Mouse (Mus musculus) heart, adult 2 months (tissue): ENCODE measurements around the gene Cplx3. TPM values are rescaled to one million over a fixed set of nuclear protein-coding genes. Genes with fewer than 3 reads are reported as not detected.

Experiments used
- DNase-seq, 2 experiments: peaks; one replicate each; pipeline ENCODE4 v3.0.0; 2021
- H3K27ac ChIP-seq: fragments of 200-600 bp; 2 replicates; pipeline ENCODE4 v1.8.1; 2022
- H3K27me3 ChIP-seq: fragments of 200-500 bp; 2 replicates; pipeline ENCODE4 v1.6.1; 2012; ENCODE audit warnings: mild to moderate bottlenecking, low read length, inconsistent platforms, mixed read lengths; ENCODE audit not compliant: control insufficient read depth, insufficient read depth
- H3K36me3 ChIP-seq: fragments of 200-500 bp; 2 replicates; pipeline ENCODE4 v1.6.1; 2012; ENCODE audit warnings: low read length, inconsistent platforms; ENCODE audit not compliant: control insufficient read depth, insufficient read depth
- H3K4me1 ChIP-seq: fragments of 200-500 bp; 2 replicates; pipeline ENCODE4 v1.6.1; 2011; ENCODE audit warnings: low read length; ENCODE audit not compliant: control insufficient read depth, insufficient read depth
- H3K4me3 ChIP-seq: fragments of 200-600 bp; 2 replicates; pipeline ENCODE4 v1.8.1; 2022
- H3K79me2 ChIP-seq: fragments of 200-500 bp; replicated peaks from 2 replicates; pipeline ENCODE4 v1.6.1; 2012; ENCODE audit warnings: mild to moderate bottlenecking, inconsistent platforms, low read length, moderate library complexity, mixed read lengths; ENCODE audit not compliant: control insufficient read depth, insufficient read depth
- H3K9ac ChIP-seq: fragments of 200-500 bp; 2 replicates; pipeline ENCODE4 v1.6.1; 2012; ENCODE audit warnings: low read depth, mild to moderate bottlenecking, control low read depth, inconsistent platforms, low read length, mixed read lengths
- CTCF ChIP-seq: fragments of 200-600 bp; IDR thresholded peaks from 2 replicates; pipeline ENCODE4 v1.8.1; 2022; ENCODE audit warnings: antibody characterized with exemption, mild to moderate bottlenecking, moderate library complexity
- EP300 ChIP-seq: fragments of 200-500 bp; IDR thresholded peaks from 2 replicates; pipeline ENCODE4 v1.6.1; 2011; ENCODE audit warnings: low read depth, low read length, control low read depth; ENCODE audit not compliant: insufficient read depth
- POLR2A ChIP-seq: fragments of 200-500 bp; IDR thresholded peaks from 2 replicates; pipeline ENCODE4 v1.6.1; 2011; ENCODE audit warnings: mild to moderate bottlenecking, low read depth, low read length, control low read depth; ENCODE audit not compliant: insufficient read depth
- WGBS: fragments of 180-500 bp; shearing (Covaris S2); methylation state at CpG from one replicate; pipeline ENCODE4 v1.1.7; 2018; 5-methylcytosine and 5-hydroxymethylcytosine counted together
- intact Hi-C: fragments of 180-260 bp; cut with DNase I; formaldehyde crosslinking; loops from one replicate; pipeline ENCODE4 v1.15.1; 2025
- polyA plus RNA-seq: library from polyadenylated mRNA; depleted of rRNA; stranded (reverse); fragments of >200 nt; gene quantifications from 2 replicates; pipeline ENCODE4 v1.2.3, GENCODE M21; 2012; rRNA removed
- total RNA-seq, 2 experiments: library from RNA; stranded (reverse); gene quantifications; 2 replicates each; pipeline ENCODE4 v1.2.3; 2021

The Cplx3 gene
- total and polyA plus RNA-seq, 3 experiments, result not detected

DNA sequence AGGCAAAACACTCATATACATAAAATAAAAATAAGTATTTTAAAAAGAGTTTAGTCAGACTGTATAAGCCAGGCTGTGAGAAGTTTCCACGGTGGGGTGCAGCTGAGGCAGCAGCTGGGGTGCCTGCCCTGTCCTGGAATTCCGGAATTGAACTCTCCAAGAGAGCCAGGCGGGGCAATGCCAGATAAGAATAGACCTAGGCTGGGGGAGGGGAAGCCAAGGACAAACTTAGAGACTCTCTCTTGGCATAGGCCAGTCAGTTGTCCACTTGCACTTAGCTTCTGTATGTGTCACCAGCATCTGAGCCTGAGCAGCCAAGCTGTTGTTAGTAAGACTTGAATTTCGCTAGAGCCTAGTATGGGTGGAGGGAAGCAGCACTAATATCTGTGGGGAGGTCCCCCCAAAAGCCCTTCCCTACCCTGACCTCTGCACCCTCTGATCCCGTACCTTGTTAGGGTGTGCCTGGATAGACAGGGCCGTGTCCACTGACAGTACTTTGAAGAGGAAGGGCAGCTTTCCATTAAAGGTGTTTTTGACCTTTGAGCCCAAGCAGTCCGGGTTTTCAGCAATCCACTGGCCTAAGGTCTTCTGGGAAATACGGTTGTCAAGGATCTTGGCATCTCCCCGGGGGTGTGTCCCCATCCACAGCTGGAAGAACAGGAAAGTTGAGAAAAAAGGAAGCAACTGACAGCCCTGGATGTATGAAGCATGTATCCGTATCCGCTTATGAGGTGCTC lies 55.8 kb downstream of the Cplx3 start:
- intact Hi-C loops, result no loop called here
- no peak for TF ChIP-seq CTCF
- peak; percentile 43 for TF ChIP-seq POLR2A
- peak; percentile 63; the same call in 1 of the 2 replicates for TF ChIP-seq EP300

More for the DNA sequence above, 55.8 kb downstream of the Cplx3 start:
- H3K4me1 ChIP-seq, result peaks cover 15% of the 10 kb centered on the region
- H3K4me3 ChIP-seq, result no peak overlapping the region
- peak; percentile 60 to 77 for DNase-seq
- H3K9ac ChIP-seq, result 0 out of 2 replicates have a peak overlapping the region, but pooled peaks have one; percentile 43
- H3K27me3 ChIP-seq, result no peaks in the 10 kb centered on the region
- H3K27ac ChIP-seq, result peak overlapping the region; percentile 61
- H3K36me3 ChIP-seq, result peaks cover 4% of the 10 kb centered on the region; the same call in 1 of the 2 replicates
- H3K79me2 ChIP-seq, result no peaks in the 10 kb centered on the region; the same call in 1 of the 2 replicates
- 50% methylated on average over 11 of the region's 11 CpGs for WGBS

Other genes starting within 250 kb of the Cplx3 start
- 1 to 10 TPM; 7.3 to 7.6 TPM for gene Ppcdc, start 166.2 kb downstream of the Cplx3 start, total RNA-seq
- 16.9 and 22.9 TPM in 2 replicates for gene Ppcdc, start 166.2 kb downstream of the Cplx3 start, polyA plus RNA-seq
- gene Scamp5, start 138.2 kb downstream of the Cplx3 start, total RNA-seq, result 1 to 10 TPM; 3.9 to 4.9 TPM
- gene Scamp5, start 138.2 kb downstream of the Cplx3 start, polyA plus RNA-seq, result 15.9 and 21.4 TPM in 2 replicates
- 1 to 10 TPM; 1.6 TPM for gene Rpp25, start 102.3 kb downstream of the Cplx3 start, total RNA-seq
- 2.1 TPM in 2 replicates for gene Rpp25, start 102.3 kb downstream of the Cplx3 start, polyA plus RNA-seq
- 1,000 to 10,000 TPM; 2,350 to 2,717 TPM for gene Cox5a, start 85.0 kb downstream of the Cplx3 start, total RNA-seq
- 1,522 and 1,780 TPM in 2 replicates for gene Cox5a, start 85.0 kb downstream of the Cplx3 start, polyA plus RNA-seq
- gene Fam219b, start 68.8 kb downstream of the Cplx3 start, total RNA-seq, result 1 to 10 TPM; 8.1 to 8.3 TPM
- gene Fam219b, start 68.8 kb downstream of the Cplx3 start, polyA plus RNA-seq, result 3.1 and 4.7 TPM in 2 replicates
- 100 to 1,000 TPM; 119 to 132 TPM for gene Mpi, start 53.5 kb downstream of the Cplx3 start, total RNA-seq
- gene Mpi, start 53.5 kb downstream of the Cplx3 start, polyA plus RNA-seq, result 146 and 266 TPM in 2 replicates
- 10 to 100 TPM; 25.7 to 26.7 TPM for gene Scamp2, start 45.3 kb downstream of the Cplx3 start, total RNA-seq
- gene Scamp2, start 45.3 kb downstream of the Cplx3 start, polyA plus RNA-seq, result 43.9 and 54.8 TPM in 2 replicates
- gene Ulk3, start 16.8 kb downstream of the Cplx3 start, total RNA-seq, result 1 to 10 TPM; 5.7 to 6.7 TPM
- gene Ulk3, start 16.8 kb downstream of the Cplx3 start, polyA plus RNA-seq, result 19.1 and 23.3 TPM in 2 replicates
- gene Lman1l, start 14.5 kb upstream of the Cplx3 start, total RNA-seq, result not detected
- 0.20 TPM in 1 of 2 replicates, not detected in the other for gene Lman1l, start 14.5 kb upstream of the Cplx3 start, polyA plus RNA-seq
- 10 to 100 TPM; 23.3 to 29.7 TPM for gene Csk, start 47.4 kb upstream of the Cplx3 start, total RNA-seq
- gene Csk, start 47.4 kb upstream of the Cplx3 start, polyA plus RNA-seq, result 19.4 and 20.6 TPM in 2 replicates
- gene Cyp1a2, start 77.4 kb upstream of the Cplx3 start, total RNA-seq, result not detected
- gene Cyp1a2, start 77.4 kb upstream of the Cplx3 start, polyA plus RNA-seq, result 1.00 TPM in 1 of 2 replicates, not detected in the other
- under 1 TPM; 0.09 to 0.13 TPM for gene Cyp1a1, start 81.6 kb upstream of the Cplx3 start, total RNA-seq
- 0.20 and 0.78 TPM in 2 replicates for gene Cyp1a1, start 81.6 kb upstream of the Cplx3 start, polyA plus RNA-seq
- 1 to 10 TPM; 5.3 to 5.7 TPM for gene Edc3, start 102.3 kb upstream of the Cplx3 start, total RNA-seq
- 5.5 and 6.6 TPM in 2 replicates for gene Edc3, start 102.3 kb upstream of the Cplx3 start, polyA plus RNA-seq
- 10 to 100 TPM; 27.6 to 33.8 TPM for gene Clk3, start 159.6 kb upstream of the Cplx3 start, total RNA-seq
- 61.7 and 124 TPM in 2 replicates for gene Clk3, start 159.6 kb upstream of the Cplx3 start, polyA plus RNA-seq
- gene Arid3b, start 230.5 kb upstream of the Cplx3 start, total RNA-seq, result 1 to 10 TPM; 4.0 to 4.6 TPM
- gene Arid3b, start 230.5 kb upstream of the Cplx3 start, polyA plus RNA-seq, result 3.6 and 3.8 TPM in 2 replicates